Mouse (Mus musculus) hematopoietic stem cell, adult 5-6 weeks (primary cell): Measurements from ENCODE around the gene Kcnn3. TPM values are rescaled to one million over a fixed set of nuclear protein-coding genes. Genes with fewer than 3 reads are reported as not detected.

ENCODE experiments used
- ATAC-seq, 2 experiments: fragments of 125-278 bp in 1 of 2; replicated peaks in 1 of 2; 2 replicates each; pipeline ENCODE4 v1.8.0; 2016 to 2017; ENCODE audit warnings: inconsistent platforms in 2 of 2, mild to moderate bottlenecking in 2 of 2, moderate number of reproducible peaks in 2 of 2, low read depth in 1 of 2, moderate TSS enrichment in 1 of 2; ENCODE audit not compliant: low FRiP score in 2 of 2, poor library complexity in 2 of 2, severe bottlenecking in 2 of 2, insufficient read depth in 1 of 2, low TSS enrichment in 1 of 2
- total RNA-seq: library from RNA; stranded (forward); fragments of 172-1452, 232-1000 nt; gene quantifications from 2 replicates; pipeline ENCODE4 v1.2.3, GENCODE M21; 2017

The Kcnn3 gene
- total RNA-seq, 1 experiment from 2014 or later: not detected

DNA sequence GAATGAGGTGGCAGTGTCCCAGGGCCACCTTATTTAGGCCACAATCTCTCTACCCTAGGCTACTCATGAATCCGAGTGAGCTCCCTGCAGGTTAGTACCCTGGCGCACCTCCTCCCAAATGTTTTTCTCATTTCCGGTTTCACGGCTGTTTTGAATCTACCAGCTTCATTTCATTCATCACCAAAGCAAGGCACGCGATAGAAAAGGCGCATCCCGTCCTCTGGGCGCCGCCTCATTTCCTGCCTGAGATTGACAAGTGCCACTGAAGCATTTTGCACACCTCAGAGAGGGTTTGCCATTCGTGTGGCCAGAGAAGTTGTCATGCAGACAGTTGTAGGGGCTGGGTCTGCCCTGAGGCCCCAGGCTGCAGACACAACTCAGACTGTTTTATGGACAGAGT lies 68.5 kb downstream of the Kcnn3 start:
- no peak for ATAC-seq

DNA sequence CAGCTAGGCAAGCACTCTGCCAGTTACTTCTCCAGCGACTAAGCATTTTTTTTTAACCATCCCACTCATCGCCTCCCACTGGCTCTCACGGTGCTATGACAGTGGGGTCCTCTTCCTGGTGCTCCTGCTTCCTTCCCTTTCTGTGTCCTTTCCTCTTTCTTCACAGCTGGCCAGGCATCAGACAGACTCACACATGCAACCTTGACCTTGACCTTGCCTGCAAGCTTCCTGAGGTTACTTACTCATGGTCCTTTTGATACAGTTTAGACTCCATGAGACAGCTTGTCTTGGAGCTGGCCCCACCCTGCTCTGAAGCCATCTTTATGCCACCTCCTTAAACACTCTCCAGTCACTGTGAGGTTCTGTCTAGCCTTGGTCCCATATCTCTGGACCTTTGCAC lies 69.4 kb downstream of the Kcnn3 start:
- 0 out of 4 replicates have a peak, but pooled peaks of 1 of the 2 experiments have one; percentile 29 for ATAC-seq

GRCm38 (mm10) chr3:89590386-89590785 lies 70.4 kb downstream of the Kcnn3 start:
- ATAC-seq: no peak

DNA sequence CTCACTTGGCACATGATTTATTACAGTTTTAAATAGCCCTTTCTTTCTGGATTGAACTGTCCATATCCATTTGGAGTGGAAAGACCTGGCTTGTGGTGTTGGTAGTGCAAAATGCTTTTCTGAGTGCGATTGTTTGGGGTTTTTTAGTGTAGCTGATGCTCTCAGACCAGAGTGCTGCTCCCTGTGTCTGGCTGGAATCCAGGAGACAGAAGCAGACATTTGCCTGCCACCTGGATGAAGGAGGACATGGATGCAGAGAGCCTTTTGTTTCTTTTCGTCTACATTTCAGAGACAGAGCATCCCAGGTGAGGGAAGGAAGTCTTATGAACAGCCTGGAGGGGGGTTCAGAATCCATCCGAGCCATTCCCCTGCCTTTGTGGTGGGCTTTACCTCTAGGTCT lies 71.5 kb downstream of the Kcnn3 start:
- no peak for ATAC-seq

GRCm38 (mm10) chr3:89592809-89593208 lies 72.8 kb downstream of the Kcnn3 start:
- no peak for ATAC-seq

DNA sequence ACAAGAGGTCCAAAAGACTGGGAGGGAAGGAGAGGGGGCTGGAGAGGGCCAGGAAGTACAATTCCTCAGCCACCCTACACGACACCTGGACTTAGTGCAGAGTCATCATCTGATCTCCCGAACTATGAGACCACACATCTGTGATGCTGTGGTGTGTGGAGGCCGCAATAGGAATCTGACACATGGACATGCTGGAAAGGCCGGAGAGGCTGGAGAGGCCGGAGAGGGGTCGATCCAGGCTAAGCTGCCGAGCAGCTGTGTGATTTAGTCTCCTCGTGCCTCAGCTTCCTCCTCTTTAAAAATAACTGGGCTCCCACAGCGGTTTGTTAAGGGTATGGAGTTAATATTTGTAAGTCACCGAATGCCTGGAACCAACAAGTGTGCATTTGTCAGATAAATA lies 73.6 kb downstream of the Kcnn3 start:
- ATAC-seq: no peak

- no peak for ATAC-seq
These were observed 78.4 kb downstream of the Kcnn3 start for GRCm38 (mm10) chr3:89598361-89598760.

DNA sequence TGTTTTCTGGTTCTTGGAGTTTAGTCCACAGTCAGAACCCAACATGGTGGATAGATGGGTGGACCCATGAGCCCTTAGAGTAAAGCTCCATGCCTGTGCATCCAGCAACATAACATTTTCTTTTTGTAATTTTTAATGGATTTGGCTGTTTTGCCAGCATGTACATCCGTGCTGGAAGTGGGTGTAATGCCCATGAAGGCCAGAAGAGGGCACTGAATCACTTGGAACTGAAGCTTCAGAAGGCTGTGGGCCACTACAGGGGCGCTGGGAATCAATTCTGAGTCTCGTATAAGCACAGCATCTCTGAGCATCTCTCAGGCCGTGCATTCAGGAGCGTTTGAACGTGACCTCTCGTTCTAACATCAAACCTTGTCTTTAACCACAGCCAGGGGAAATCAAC lies 79.0 kb downstream of the Kcnn3 start:
- ATAC-seq: no peak

- no peak for ATAC-seq
These were observed 81.1 kb downstream of the Kcnn3 start for GRCm38 (mm10) chr3:89601060-89601459.

DNA sequence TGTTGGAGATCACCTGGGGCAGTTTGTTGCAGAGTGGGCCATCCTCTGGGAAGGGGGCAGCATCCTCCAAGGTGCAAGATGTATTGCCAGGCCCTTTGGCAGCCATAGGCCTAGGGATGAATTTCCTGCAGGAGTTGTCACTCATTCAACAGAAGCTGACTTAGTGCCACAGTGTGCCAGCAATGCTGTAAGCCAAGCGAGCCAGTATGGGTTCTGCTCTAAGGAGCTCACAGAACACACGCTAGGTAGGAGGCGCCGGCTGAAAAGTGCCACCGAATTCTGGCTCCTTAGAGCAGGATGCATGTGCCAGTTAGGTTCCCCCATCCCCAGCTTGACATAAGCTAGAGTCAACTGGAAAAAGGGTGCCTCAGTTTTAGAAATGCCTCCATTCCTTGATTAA lies 83.3 kb downstream of the Kcnn3 start:
- ATAC-seq: no peak

DNA sequence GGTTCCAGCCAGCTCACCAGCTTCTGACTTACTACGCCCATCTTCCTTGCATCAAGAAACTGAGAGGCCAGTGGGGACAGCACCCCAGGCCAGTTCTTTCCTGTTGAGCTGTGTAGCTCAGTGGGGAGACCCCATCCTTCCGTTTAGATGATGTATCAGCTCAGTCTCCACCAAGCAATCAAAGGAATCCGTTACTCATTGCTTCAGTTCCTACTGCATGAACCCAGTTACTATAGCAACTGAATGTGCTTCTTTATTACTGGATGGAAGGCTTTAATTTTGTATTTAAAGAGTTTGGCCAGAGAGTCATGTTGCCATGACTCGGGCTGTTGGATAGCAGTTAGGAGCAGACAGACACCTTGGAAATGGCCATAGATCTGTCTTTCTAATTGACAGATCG lies 85.3 kb downstream of the Kcnn3 start:
- no peak for ATAC-seq

- ATAC-seq: no peak
These were observed 87.4 kb downstream of the Kcnn3 start for GRCm38 (mm10) chr3:89607327-89607726.

DNA sequence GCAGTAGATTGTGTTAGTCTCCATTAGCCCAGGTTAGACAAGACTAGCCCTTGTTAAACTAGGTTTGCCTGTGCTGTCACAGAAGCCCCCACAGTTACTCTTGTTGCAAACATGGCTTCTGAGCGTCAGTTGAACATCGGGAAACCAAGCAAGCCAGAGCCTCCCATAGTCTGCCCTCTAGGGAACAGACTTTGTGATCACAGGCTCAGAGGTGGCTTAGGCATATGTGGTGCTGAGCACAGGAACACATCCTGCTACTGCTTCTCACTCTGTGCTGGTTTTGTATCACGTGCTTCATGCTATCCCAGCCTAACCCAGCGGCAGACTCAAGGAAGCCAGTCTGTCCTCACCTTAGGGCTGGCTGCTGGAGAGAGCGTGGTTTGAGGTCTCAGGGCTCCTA lies 92.1 kb downstream of the Kcnn3 start:
- ATAC-seq: no peak

DNA sequence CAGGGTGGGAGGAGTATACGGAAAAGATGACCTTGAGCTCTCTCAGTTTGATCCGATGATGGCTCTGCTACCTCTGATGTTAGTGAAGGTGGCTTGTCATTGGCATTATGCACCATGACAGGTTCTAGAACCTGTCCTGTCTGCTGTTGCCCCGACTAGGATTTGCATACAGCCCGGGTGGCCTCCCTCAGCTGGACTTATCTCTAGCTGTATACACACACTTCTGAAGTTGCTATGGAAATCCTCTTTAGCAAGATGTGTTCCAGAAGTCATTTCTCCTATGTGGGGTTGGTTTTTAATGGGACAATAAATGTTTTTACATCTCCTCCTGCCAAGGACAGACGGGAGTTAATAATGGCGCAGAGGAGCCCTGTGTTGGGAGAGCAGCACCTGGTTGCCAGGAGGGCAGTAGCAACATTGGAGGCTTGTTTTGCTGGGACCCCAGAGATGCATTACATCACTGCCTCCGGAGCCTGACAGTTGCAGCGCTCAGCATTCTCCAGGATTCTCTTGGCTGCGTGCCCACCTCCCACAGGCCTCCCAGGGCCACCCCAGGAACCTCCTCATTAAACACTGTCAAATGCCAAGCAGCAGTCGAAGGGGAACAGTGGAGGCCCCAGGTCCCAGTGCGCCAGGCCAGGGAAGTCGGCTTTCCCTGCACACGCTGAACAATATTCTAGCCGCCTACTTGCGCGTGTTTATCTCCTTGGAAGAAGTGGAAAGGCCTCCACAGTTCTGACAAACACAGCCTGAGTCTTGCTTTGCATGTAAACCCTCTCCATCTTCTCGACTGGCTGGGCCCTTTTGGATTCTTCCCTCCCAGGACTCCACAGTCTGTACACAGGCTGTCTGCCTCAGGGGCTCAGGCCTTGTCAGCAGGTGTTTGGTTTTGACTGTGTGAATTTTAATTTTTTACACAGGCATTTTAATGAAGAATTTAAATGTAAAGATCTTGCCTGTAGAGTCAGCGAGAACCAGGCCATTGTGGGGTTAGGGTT lies 93.9 kb downstream of the Kcnn3 start:
- no peak for ATAC-seq

GRCm38 (mm10) chr3:89616861-89617260 lies 96.9 kb downstream of the Kcnn3 start:
- no peak for ATAC-seq

- ATAC-seq: peak; percentile 57 to 64; a peak in 3 of 4 replicates
These were observed 97.4 kb downstream of the Kcnn3 start for GRCm38 (mm10) chr3:89617360-89617759.

DNA sequence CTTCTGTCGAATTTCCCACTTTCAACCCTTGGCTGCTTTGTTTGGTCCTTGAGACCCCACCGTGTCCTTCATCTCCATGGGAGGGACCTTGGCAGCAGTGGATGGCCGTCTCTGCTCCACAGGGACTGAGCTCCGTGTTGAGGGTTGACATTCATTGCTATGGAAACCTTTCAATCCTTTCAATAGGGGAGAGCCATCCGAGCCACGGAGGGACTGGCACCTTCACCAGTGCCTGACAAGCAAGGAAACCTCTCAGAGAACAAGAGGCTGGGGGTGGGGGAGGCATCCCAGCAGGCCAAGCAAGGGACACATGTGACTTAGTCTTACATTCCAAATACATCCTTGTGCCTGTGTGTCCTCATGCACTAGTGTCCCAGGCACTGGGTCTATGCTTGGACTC lies 102.9 kb downstream of the Kcnn3 start:
- no peak for ATAC-seq

DNA sequence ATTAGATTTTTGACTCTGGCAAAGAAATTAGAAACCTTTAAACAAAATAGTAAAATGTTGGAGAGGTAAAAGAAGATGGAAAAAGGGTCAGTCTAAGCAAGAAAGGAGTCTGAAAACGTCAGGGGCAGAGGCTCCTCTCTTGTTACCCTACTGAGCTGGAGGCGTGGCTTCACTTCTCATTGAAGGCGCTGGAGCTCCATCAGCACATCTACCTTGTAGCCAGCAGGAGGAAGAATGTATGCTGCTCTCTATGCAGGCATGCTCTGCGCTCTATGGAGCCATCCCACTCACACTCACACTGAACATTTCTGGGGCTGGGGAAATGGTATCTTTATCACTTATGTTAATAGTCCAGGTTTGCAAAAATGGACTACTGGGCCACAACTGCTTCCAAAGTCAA lies 103.6 kb downstream of the Kcnn3 start:
- no peak for ATAC-seq

GRCm38 (mm10) chr3:89624001-89624400 lies 104.0 kb downstream of the Kcnn3 start:
- ATAC-seq: no peak
